Mouse (Mus musculus) spleen, adult 2 months (tissue): Measurements from ENCODE around the gene Serpinf1.

Experiments used
- CTCF ChIP-seq: fragments of 200-500 bp; IDR thresholded peaks from 2 replicates; pipeline ENCODE4 v1.5.1; 2011; ENCODE audit warnings: mild to moderate bottlenecking, inconsistent platforms; ENCODE audit not compliant: insufficient read depth, insufficient read length, insufficient replicate concordance; ENCODE audit errors: extremely low read depth
- POLR2A ChIP-seq: fragments of 200-500 bp; IDR thresholded peaks from 2 replicates; pipeline ENCODE4 v1.6.1; 2011; ENCODE audit warnings: low read depth, low read length, inconsistent platforms

GRCm38 (mm10) chr11:75458169-75458568, 35.7 kb upstream of the Serpinf1 start:
- TF ChIP-seq POLR2A (no peak), CTCF (peak; percentile 18; the same call in 1 of the 2 replicates)
